Mouse (Mus musculus) layer of hippocampus, adult 9-10 months (tissue): ENCODE measurements around the gene Tle2.

Experiments
- DNase-seq: peaks from one replicate; pipeline ENCODE4 v3.0.0; 2022; ENCODE audit warnings: low spot score

The Tle2 gene

GRCm38 (mm10) chr10:81604968-81605665 lies 30.8 kb downstream of the Tle2 start:
- no peak for DNase-seq

GRCm38 (mm10) chr10:81605666-81605973 lies 31.3 kb downstream of the Tle2 start:
- DNase-seq: no peak

GRCm38 (mm10) chr10:81605974-81606751 lies 31.8 kb downstream of the Tle2 start, which contains the start of gene BC025920:
BC025920 (plus strand) TSS chr10:81606270.
- DNase-seq: peak; percentile 96

- DNase-seq: no peak
Observed at GRCm38 (mm10) chr10:81608308-81608707, 33.9 kb downstream of the Tle2 start.

DNA sequence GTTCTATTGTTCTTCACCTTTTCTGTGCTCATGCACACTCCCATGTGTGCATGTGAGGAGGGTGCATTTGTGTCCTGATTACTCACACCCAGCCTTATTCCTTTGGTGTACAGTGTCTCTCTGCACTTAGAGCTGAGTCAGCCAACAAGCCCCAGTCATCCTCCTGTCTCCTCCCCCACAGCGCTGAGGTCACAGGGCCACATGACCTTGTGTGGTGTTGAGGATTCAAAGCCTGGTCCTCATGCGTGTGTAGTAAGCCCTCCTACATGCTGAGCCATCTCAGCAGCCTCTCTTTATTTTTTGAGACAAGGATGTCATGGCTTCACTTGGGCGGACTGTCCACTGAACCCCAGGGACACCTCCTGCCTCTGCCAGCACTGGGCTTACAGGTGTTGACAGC lies 38.4 kb downstream of the Tle2 start:
- no peak for DNase-seq

GRCm38 (mm10) chr10:81615486-81615885 lies 41.1 kb downstream of the Tle2 start:
- DNase-seq: no peak

GRCm38 (mm10) chr10:81619976-81620375 lies 45.6 kb downstream of the Tle2 start:
- no peak for DNase-seq

GRCm38 (mm10) chr10:81620786-81621185 lies 46.4 kb downstream of the Tle2 start:
- no peak for DNase-seq

DNA sequence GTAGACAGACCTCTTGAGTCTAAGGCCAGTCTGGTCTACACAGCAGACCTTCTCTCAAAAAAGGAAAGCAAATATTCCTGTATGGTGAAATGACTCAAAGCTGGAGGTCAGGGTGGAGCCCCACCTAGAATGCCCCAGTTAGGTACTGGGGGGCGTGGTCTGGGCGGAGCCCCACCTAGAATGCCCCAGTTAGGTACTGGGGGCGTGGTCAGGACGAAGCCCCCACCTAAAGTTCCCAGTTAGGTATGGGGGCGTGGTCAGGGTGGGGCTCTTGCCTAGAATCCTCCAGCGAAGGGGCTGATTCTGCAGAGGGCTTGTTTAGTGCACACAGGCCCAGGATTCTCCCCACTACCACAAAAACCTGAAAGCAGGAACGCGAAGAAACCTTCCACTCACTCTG lies 49.1 kb downstream of the Tle2 start:
- DNase-seq: no peak

DNA sequence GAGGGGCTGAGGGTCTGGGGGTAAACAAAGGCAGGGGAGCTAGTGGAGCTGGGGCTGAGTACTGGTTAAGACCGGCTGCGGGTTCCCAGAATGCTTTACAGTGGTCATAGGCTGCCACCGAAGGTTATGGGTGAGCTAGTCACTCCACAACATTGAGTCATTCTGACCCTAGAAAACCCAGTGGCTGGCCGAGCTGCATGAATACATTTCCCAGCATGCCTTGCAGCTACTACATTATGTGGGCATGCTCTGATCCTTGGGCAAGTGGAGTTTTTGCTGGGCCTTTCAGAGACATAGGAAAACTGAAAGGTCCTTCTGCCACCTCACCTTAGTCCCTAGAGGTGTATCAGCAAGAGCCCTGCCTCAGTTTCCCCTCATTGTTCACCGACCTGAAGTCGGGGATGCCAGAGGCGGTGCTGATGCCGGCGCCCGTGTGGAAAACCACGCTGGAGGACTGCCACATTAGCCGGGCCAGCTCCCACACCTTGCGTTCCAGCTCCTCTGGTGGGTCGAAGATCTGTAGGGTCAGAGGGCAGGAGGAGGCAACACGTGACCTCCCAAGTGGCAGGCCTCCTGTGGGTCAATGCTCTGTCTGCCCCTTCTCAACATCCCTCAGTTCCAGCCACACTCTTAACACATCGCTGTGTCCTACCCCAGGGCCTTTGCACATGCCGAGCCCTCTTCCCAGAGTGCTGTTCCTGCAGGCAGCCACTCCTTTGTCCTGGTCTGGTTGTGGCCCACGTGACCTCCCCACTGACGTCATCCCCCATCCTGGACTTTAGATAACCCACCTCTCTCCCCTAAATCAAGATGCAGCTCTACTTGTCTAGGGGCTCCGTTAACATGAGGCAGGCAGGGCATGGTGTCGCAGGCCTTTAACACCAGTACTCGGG lies 52.0 kb downstream of the Tle2 start:
- no peak for DNase-seq

DNA sequence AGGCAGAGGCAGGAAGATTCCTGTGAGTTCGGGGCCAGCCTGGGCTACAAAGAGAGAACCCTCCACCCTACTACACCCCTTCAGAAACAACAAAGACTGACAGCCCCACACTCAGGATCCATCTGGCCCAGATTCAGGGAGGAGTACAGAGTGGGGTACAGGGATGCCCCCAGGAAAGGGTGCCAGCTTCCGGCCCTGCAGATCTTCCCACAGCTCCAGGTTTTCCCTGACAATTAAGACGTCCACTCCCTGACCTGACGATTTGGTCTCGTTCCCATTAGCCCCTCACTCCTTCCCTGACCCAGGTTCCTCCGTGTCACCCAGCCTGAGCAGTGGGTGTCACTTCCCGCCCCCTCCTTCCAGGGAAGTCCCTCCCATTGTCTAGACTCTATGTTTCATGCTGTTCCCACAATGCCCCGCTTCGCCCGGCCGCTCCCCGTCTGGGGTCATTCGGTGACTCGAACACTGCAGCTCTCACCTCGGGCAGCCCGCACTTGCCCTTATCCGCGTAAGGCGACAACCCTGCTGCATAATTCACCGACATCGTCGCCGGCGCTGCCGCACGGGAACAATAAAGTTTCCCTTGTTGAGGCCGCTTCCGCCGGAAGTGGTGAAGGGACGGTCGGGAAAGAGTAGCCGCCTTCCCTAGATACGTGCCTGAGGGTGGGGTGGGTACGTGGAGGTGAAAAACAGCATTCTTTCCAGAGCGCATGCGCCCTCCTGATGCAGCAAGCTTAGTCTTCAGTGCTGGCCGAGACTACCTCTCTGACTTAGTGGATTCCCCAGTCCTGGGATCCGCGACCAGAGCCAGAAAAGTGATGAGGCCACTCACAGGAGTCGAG lies 52.9 kb downstream of the Tle2 start, which contains the start of gene Sirt6:
Gene Sirt6 (minus strand): TSS at position 804 of the 842 bp plus-strand sequence.
- peak; percentile 80 for DNase-seq

GRCm38 (mm10) chr10:81627836-81628220 lies 53.5 kb downstream of the Tle2 start:
- no peak for DNase-seq

GRCm38 (mm10) chr10:81628390-81628789 lies 54.0 kb downstream of the Tle2 start, which contains the start of gene Ankrd24:
Ankrd24 (plus strand) TSS chr10:81628540.
- no peak for DNase-seq

- peak; percentile 51 for DNase-seq
Observed at GRCm38 (mm10) chr10:81633253-81634099, 59.1 kb downstream of the Tle2 start.

DNA sequence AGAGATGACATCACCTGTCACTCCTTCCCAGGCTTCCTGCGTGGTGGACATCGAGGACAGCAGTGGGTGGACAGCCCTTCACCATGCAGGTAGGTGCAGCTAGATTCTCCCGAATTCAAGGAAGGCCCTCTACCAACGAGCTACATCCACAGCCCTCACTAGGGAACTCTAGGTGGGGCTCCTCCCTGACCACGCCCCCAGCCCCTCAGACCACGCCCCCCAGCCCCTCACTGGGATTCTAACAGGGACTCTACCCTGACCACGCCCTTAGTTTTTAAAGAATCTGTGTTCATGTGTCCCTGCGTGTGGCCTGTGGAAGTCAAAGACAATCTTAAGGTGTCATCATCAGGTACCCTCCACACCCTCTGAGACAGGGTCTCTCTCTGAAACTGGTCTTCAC lies 62.0 kb downstream of the Tle2 start:
- no peak for DNase-seq

GRCm38 (mm10) chr10:81638101-81638500 lies 63.7 kb downstream of the Tle2 start:
- no peak for DNase-seq
